In the genomic region with DNA sequence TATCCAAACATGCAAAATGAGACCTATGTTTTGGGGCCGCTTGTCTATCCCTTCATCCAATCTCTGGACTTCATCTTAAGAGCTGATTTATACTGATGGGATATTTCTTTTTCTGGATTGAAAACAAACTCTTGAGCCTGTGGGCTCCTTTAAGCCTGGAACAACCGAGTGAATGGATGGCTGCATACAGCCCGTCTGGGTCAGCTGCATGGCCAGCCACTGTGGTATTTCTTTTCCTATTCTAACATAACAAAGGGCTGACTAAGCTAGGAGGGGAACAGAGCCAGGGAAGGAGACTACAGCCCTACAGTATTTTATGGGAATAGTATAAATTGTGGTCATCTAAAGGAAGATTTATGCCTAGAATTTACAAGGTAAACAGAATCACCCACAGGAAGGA, we compare ENCODE assay signal across 19 mouse cellular contexts.
DNase-seq lines count a peak whose midpoint lies in the region; ATAC-seq and TF ChIP-seq lines count a peak whose summit lies in the region.
"Had no signal": no experiment of that assay in that cellular context is flagged by ENCODE, and none has a peak within 500 bp of the region (broad histone marks: within the 10 kb centered on the region; RNA-seq: fewer than 3 reads in every experiment).

No protein-coding gene starts in this region.

- H3K4me3 ChIP-seq in kidney, postnatal 0 days (replicated peaks; ENCODE audit: low read depth, low read length), result no peak overlapping the region
- H3K4me3 ChIP-seq in embryonic fibroblast, embryonic 13.5 days (ENCODE audit: insufficient read depth, low read length), result no peak overlapping the region
- H3K4me3 ChIP-seq: embryonic facial prominence, embryonic 12.5 days; forebrain, embryonic 13.5 days; hindbrain, embryonic 13.5 days had no signal

- 34% methylated on average over 3 of the region's 3 CpGs for WGBS in kidney, postnatal 0 days

- no peak for ATAC-seq in kidney, postnatal 0 days (replicated peaks; ENCODE audit: low FRiP score, low read depth)
- ATAC-seq: forebrain, embryonic 13.5 days; forebrain, postnatal 0 days; hindbrain, postnatal 0 days had no signal

- no peaks in the 10 kb centered on the region for H3K9me3 ChIP-seq in kidney, postnatal 0 days (replicated peaks; ENCODE audit: low read length)
- H3K9me3 ChIP-seq: embryonic facial prominence, embryonic 12.5 days; forebrain, embryonic 13.5 days; hindbrain, embryonic 13.5 days had no signal

- H3K36me3 ChIP-seq in kidney, postnatal 0 days (ENCODE audit: insufficient read depth, low read length), result no peaks in the 10 kb centered on the region
- H3K36me3 ChIP-seq: hindbrain, embryonic 13.5 days had no signal

- no peak for TF ChIP-seq CTCF in kidney, postnatal 0 days (IDR thresholded peaks at IDR 0.05; ENCODE audit: low read depth)
- no peak for TF ChIP-seq CTCF in embryonic fibroblast, embryonic 13.5 days (IDR thresholded peaks at IDR 0.05; ENCODE audit: borderline replicate concordance, insufficient read depth, low read length)

- no peaks in the 10 kb centered on the region for H3K27me3 ChIP-seq in kidney, postnatal 0 days (ENCODE audit: insufficient read depth, low read length)
- H3K27me3 ChIP-seq: CH12.LX; embryonic facial prominence, embryonic 12.5 days; forebrain, embryonic 13.5 days; hindbrain, embryonic 13.5 days had no signal

- TF ChIP-seq POLR2A in embryonic fibroblast, embryonic 13.5 days (IDR thresholded peaks at IDR 0.05; ENCODE audit: low read depth, low read length), result no peak

- peak; percentile 41 for DNase-seq in kidney, postnatal 0 days (ENCODE audit: low spot score)
- DNase-seq in kidney, postnatal 4 days, result no peak
- DNase-seq in Muller cell, postnatal 12 days (ENCODE audit: inconsistent ontology term), result peak; percentile 76
- no peak for DNase-seq in adrenal gland, postnatal 25 days
- no peak for DNase-seq in testis, postnatal 14 days (ENCODE audit: low spot score)
- DNase-seq in right cerebral cortex, postnatal 14 days, result no peak
- DNase-seq: adrenal gland, postnatal 10 days; cerebellum, adult 11-12 months; cerebellum, adult 9-10 months; cerebellum, postnatal 25 days; forebrain, postnatal 0 days; gastrocnemius, postnatal 14 days; heart, postnatal 14 days had no signal

- H3K9ac ChIP-seq in kidney, postnatal 0 days (ENCODE audit: low read depth, low read length), result no peak overlapping the region
- H3K9ac ChIP-seq: embryonic facial prominence, embryonic 12.5 days; forebrain, embryonic 13.5 days; forebrain, postnatal 0 days; hindbrain, embryonic 13.5 days had no signal

- H3K4me1 ChIP-seq in kidney, postnatal 0 days (replicated peaks; ENCODE audit: insufficient read depth, low read length), result no peaks in the 10 kb centered on the region; the same call in 1 of the 2 replicates
- peaks cover 12% of the 10 kb centered on the region for H3K4me1 ChIP-seq in embryonic fibroblast, embryonic 13.5 days (ENCODE audit: control insufficient read depth, insufficient read depth, low read length)
- H3K4me1 ChIP-seq: embryonic facial prominence, embryonic 12.5 days; forebrain, embryonic 13.5 days had no signal

- H3K4me2 ChIP-seq in kidney, postnatal 0 days (ENCODE audit: low read length), result no peak overlapping the region
- H3K4me2 ChIP-seq: embryonic facial prominence, embryonic 12.5 days; forebrain, embryonic 13.5 days; hindbrain, embryonic 13.5 days had no signal

- no peak overlapping the region for H3K27ac ChIP-seq in kidney, postnatal 0 days
- H3K27ac ChIP-seq in embryonic fibroblast, embryonic 13.5 days (ENCODE audit: insufficient read depth, low read length), result peak overlapping the region; percentile 92
- H3K27ac ChIP-seq: embryonic facial prominence, embryonic 12.5 days; forebrain, embryonic 13.5 days; hindbrain, embryonic 13.5 days; hindbrain, postnatal 0 days had no signal

Comparison
In these comparisons a context has a peak if more than half of its experiments do, and no peak if none do; other contexts are left out.
1. DNase-seq: peak in kidney, postnatal 0 days (single experiment) and Muller cell, postnatal 12 days (single experiment); none in kidney, postnatal 4 days (0 of 2), adrenal gland, postnatal 25 days (single experiment), testis, postnatal 14 days (single experiment) and right cerebral cortex, postnatal 14 days (single experiment).